Mouse (Mus musculus) neural tube, embryonic 11.5 days (tissue): ENCODE data around the gene Trem1. TPM values are rescaled to one million over a fixed set of nuclear protein-coding genes. Genes with fewer than 3 reads are reported as not detected.

ENCODE experiments used
- ATAC-seq: fragments of 200-750 bp; cut with Nextera tagmentation; 2 replicates; pipeline ENCODE4 v1.8.0; 2017; ENCODE audit warnings: moderate number of reproducible peaks, mild to moderate bottlenecking, moderate TSS enrichment, moderate library complexity; ENCODE audit not compliant: insufficient read depth, low FRiP score, low TSS enrichment
- DNase-seq: peaks from one replicate; pipeline ENCODE4 v3.0.0-alpha.2; 2015; ENCODE audit warnings: low spot score
- H3K27ac ChIP-seq: fragments of 300-500 bp; sonication (generic); 2 replicates; pipeline ENCODE4 v1.5.1; 2014; ENCODE audit warnings: low read depth, mild to moderate bottlenecking, low read length
- H3K27me3 ChIP-seq: fragments of 300-500 bp; sonication (generic); 2 replicates; pipeline ENCODE4 v1.6.1; 2014; ENCODE audit warnings: mild to moderate bottlenecking, low read length, mixed read lengths; ENCODE audit not compliant: control insufficient read depth, insufficient read depth
- H3K36me3 ChIP-seq: fragments of 300-500 bp; sonication (generic); 2 replicates; pipeline ENCODE4 v1.6.1; 2014; ENCODE audit warnings: mild to moderate bottlenecking, low read length, moderate library complexity, mixed read lengths; ENCODE audit not compliant: control insufficient read depth, insufficient read depth
- H3K4me1 ChIP-seq: fragments of 300-500 bp; sonication (generic); 2 replicates; pipeline ENCODE4 v1.6.1; 2014; ENCODE audit warnings: low read length, mixed read lengths; ENCODE audit not compliant: control insufficient read depth, insufficient read depth
- H3K4me2 ChIP-seq: fragments of 300-500 bp; sonication (generic); 2 replicates; pipeline ENCODE4 v1.6.1; 2014; ENCODE audit warnings: low read depth, mild to moderate bottlenecking, moderate library complexity
- H3K4me3 ChIP-seq: fragments of 300-500 bp; sonication (generic); 2 replicates; pipeline ENCODE4 v1.5.1; 2014; ENCODE audit warnings: low read depth, low read length
- H3K9ac ChIP-seq: fragments of 300-500 bp; sonication (generic); 2 replicates; pipeline ENCODE4 v1.6.1; 2014; ENCODE audit warnings: mild to moderate bottlenecking, low read length
- H3K9me3 ChIP-seq: fragments of 300-500 bp; sonication (generic); 2 replicates; pipeline ENCODE4 v1.6.1; 2016; ENCODE audit warnings: low read length; ENCODE audit not compliant: control insufficient read depth
- WGBS: fragments of 180-500 bp; shearing (Covaris S2); extraction: QIAGEN DNeasy Blood & Tissue Kit; methylation state at CpG from one replicate; pipeline ENCODE4 v1.1.7; 2014; 5-methylcytosine and 5-hydroxymethylcytosine counted together
- polyA plus RNA-seq: library from polyadenylated mRNA; unstranded; fragments of >200 nt; fragmentation: Nextera tagmentation; extraction: Ambion mirVana; gene quantifications from 2 replicates; pipeline ENCODE4 v1.2.1, GENCODE M21; 2014

Trem1 gene
- polyA plus RNA-seq, 1 experiment from 2014 or later, result 0.07 TPM

DNA sequence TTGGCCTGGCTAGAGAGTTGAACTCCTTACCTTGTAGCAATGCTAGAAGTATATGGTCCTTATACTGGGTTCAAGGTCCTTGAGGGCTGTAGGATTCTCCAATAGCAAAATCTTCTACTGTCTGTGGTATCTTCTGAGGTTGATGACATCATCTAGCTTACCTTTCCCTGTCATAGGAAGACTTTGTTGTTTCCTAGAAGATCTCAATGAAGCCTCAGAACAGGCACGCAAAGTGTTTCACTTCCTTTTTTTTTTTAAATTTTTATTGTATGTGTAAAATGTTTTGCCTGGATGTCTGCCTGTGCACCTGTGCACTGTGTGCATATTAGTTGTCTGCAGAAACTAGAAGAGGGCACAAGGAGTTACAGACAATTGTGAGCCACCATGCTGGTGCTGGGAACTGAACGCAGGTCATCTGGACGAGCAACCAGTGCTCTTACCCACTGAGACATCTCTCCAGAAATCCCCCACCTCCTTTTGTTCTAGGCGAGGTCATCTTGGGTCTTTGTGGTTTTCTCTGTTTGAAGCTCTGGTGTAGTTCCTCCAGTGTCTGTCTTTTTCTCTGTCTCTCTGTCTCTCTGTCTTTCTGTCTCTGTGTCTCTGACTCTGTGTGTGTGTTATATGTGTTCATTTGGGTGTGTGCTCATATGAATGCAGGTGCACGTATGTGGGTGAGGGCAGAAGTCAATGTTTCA, 61.1 kb downstream of the Trem1 start:
- H3K27me3 ChIP-seq, result no peaks in the 10 kb centered on the region
- ATAC-seq (no peak), DNase-seq (no peak)
- H3K4me3 ChIP-seq, result no peak overlapping the region
- WGBS, result 82% methylated on average over 5 of the region's 5 CpGs
- no peaks in the 10 kb centered on the region for H3K36me3 ChIP-seq
- no peak overlapping the region for H3K4me2 ChIP-seq
- no peak overlapping the region for H3K27ac ChIP-seq
- no peaks in the 10 kb centered on the region for H3K4me1 ChIP-seq
- H3K9me3 ChIP-seq, result no peaks in the 10 kb centered on the region
- H3K9ac ChIP-seq, result no peak overlapping the region

Other genes with a start within 250 kb of the Trem1 start
- gene 1700122O11Rik, start 194.5 kb upstream of the Trem1 start, polyA plus RNA-seq, result not detected in 2 replicates
- gene 1700067P10Rik, start 143.4 kb upstream of the Trem1 start, polyA plus RNA-seq, result not detected in 2 replicates
- gene 9830107B12Rik, start 86.5 kb upstream of the Trem1 start, polyA plus RNA-seq, result not detected in 2 replicates
- not detected in 2 replicates for gene A530064D06Rik, start 65.5 kb upstream of the Trem1 start, polyA plus RNA-seq
- gene Trem3, start 15.0 kb downstream of the Trem1 start, polyA plus RNA-seq, result not detected in 2 replicates
- 0.18 and 0.25 TPM in 2 replicates for gene Treml4, start 31.5 kb downstream of the Trem1 start, polyA plus RNA-seq
- gene Treml2, start 66.7 kb downstream of the Trem1 start, polyA plus RNA-seq, result 0.11 and 0.26 TPM in 2 replicates
- gene B430306N03Rik, start 83.4 kb downstream of the Trem1 start, polyA plus RNA-seq, result 0.08 TPM in 1 of 2 replicates, not detected in the other
- 1.7 and 1.8 TPM in 2 replicates for gene Trem2, start 113.6 kb downstream of the Trem1 start, polyA plus RNA-seq
- gene Treml1, start 127.1 kb downstream of the Trem1 start, polyA plus RNA-seq, result 2.5 and 3.2 TPM in 2 replicates
- 23.1 and 27.8 TPM in 2 replicates for gene Nfya, start 177.1 kb downstream of the Trem1 start, polyA plus RNA-seq
- gene Oard1, start 177.2 kb downstream of the Trem1 start, polyA plus RNA-seq, result 73.5 and 74.2 TPM in 2 replicates
- 5.5 and 5.7 TPM in 2 replicates for gene Apobec2, start 200.2 kb downstream of the Trem1 start, polyA plus RNA-seq
- gene Tspo2, start 218.8 kb downstream of the Trem1 start, polyA plus RNA-seq, result 0.34 TPM in 1 of 2 replicates, not detected in the other
- gene Unc5cl, start 222.1 kb downstream of the Trem1 start, polyA plus RNA-seq, result 0.16 and 0.48 TPM in 2 replicates